Mouse (Mus musculus): ENCODE measurements around the gene Rxra.

Rxra gene

GRCm38 (mm10) chr2:27676106-27676477 is at the start of gene Rxra:
TSS of gene Rxra (plus strand) at chr2:27676440.
- in situ Hi-C loops (cut with MboI; ENCODE audit: low pct_unique_long_range_greater_than_20kb in 1 of 2, low sequenced_read_pairs in 2 of 2, unreplicated experiment in 1 of 2): no loop called here

GRCm38 (mm10) chr2:27626604-27627003 is 49.6 kb upstream of the Rxra start:
- in situ Hi-C loops (cut with MboI; ENCODE audit: low pct_unique_long_range_greater_than_20kb in 1 of 2, low sequenced_read_pairs in 2 of 2, unreplicated experiment in 1 of 2): no loop called here

- in situ Hi-C loops (cut with MboI; ENCODE audit: low pct_unique_long_range_greater_than_20kb in 1 of 2, low sequenced_read_pairs in 2 of 2, unreplicated experiment in 1 of 2): no loop called here
Measured at GRCm38 (mm10) chr2:27630601-27631285, 45.5 kb upstream of the Rxra start.

GRCm38 (mm10) chr2:27633471-27633870 is 42.8 kb upstream of the Rxra start:
- in situ Hi-C loops (cut with MboI; ENCODE audit: low pct_unique_long_range_greater_than_20kb in 1 of 2, low sequenced_read_pairs in 2 of 2, unreplicated experiment in 1 of 2): no loop called here

GRCm38 (mm10) chr2:27634018-27634417 is 42.2 kb upstream of the Rxra start:
- in situ Hi-C loops (cut with MboI; ENCODE audit: low pct_unique_long_range_greater_than_20kb in 1 of 2, low sequenced_read_pairs in 2 of 2, unreplicated experiment in 1 of 2): no loop called here

- in situ Hi-C loops (cut with MboI; ENCODE audit: low pct_unique_long_range_greater_than_20kb in 1 of 2, low sequenced_read_pairs in 2 of 2, unreplicated experiment in 1 of 2): no loop called here
Measured at GRCm38 (mm10) chr2:27635147-27635738, 41.0 kb upstream of the Rxra start.

- in situ Hi-C loops (cut with MboI; ENCODE audit: low pct_unique_long_range_greater_than_20kb in 1 of 2, low sequenced_read_pairs in 2 of 2, unreplicated experiment in 1 of 2): no loop called here
Measured at GRCm38 (mm10) chr2:27636796-27637195, 39.4 kb upstream of the Rxra start.

GRCm38 (mm10) chr2:27637281-27637896 is 38.9 kb upstream of the Rxra start:
- in situ Hi-C loops (cut with MboI; ENCODE audit: low pct_unique_long_range_greater_than_20kb in 1 of 2, low sequenced_read_pairs in 2 of 2, unreplicated experiment in 1 of 2): no loop called here

GRCm38 (mm10) chr2:27639631-27640334 is 36.5 kb upstream of the Rxra start:
- in situ Hi-C loops (cut with MboI; ENCODE audit: low pct_unique_long_range_greater_than_20kb in 1 of 2, low sequenced_read_pairs in 2 of 2, unreplicated experiment in 1 of 2): no loop called here

GRCm38 (mm10) chr2:27640900-27641479 is 35.2 kb upstream of the Rxra start:
- in situ Hi-C loops (cut with MboI; ENCODE audit: low pct_unique_long_range_greater_than_20kb in 1 of 2, low sequenced_read_pairs in 2 of 2, unreplicated experiment in 1 of 2): no loop called here

- in situ Hi-C loops (cut with MboI; ENCODE audit: low pct_unique_long_range_greater_than_20kb in 1 of 2, low sequenced_read_pairs in 2 of 2, unreplicated experiment in 1 of 2): no loop called here
Measured at GRCm38 (mm10) chr2:27644547-27645120, 31.6 kb upstream of the Rxra start.

GRCm38 (mm10) chr2:27645471-27645870 is 30.8 kb upstream of the Rxra start:
- in situ Hi-C loops (cut with MboI; ENCODE audit: low pct_unique_long_range_greater_than_20kb in 1 of 2, low sequenced_read_pairs in 2 of 2, unreplicated experiment in 1 of 2): no loop called here

- in situ Hi-C loops (cut with MboI; ENCODE audit: low pct_unique_long_range_greater_than_20kb in 1 of 2, low sequenced_read_pairs in 2 of 2, unreplicated experiment in 1 of 2): no loop called here
Measured at GRCm38 (mm10) chr2:27649862-27650661, 26.2 kb upstream of the Rxra start.

GRCm38 (mm10) chr2:27650991-27651390 is 25.2 kb upstream of the Rxra start:
- in situ Hi-C loops (cut with MboI; ENCODE audit: low pct_unique_long_range_greater_than_20kb in 1 of 2, low sequenced_read_pairs in 2 of 2, unreplicated experiment in 1 of 2): no loop called here

- in situ Hi-C loops (cut with MboI; ENCODE audit: low pct_unique_long_range_greater_than_20kb in 1 of 2, low sequenced_read_pairs in 2 of 2, unreplicated experiment in 1 of 2): no loop called here
Measured at GRCm38 (mm10) chr2:27653496-27654030, 22.7 kb upstream of the Rxra start.

- in situ Hi-C loops (cut with MboI; ENCODE audit: low pct_unique_long_range_greater_than_20kb in 1 of 2, low sequenced_read_pairs in 2 of 2, unreplicated experiment in 1 of 2): no loop called here
Measured at GRCm38 (mm10) chr2:27654321-27655232, 21.7 kb upstream of the Rxra start.

- in situ Hi-C loops (cut with MboI; ENCODE audit: low pct_unique_long_range_greater_than_20kb in 1 of 2, low sequenced_read_pairs in 2 of 2, unreplicated experiment in 1 of 2): no loop called here
Measured at GRCm38 (mm10) chr2:27656576-27656975, 19.7 kb upstream of the Rxra start.
